Mouse (Mus musculus): ENCODE data around the gene Ppara. TPM values are rescaled to one million over a fixed set of nuclear protein-coding genes. Genes with fewer than 3 reads are reported as not detected.

The Ppara gene
- 3.3 TPM for polyA plus RNA-seq (2014; fragmentation: Illumina TruSeq; extraction: RNeasy Lipid Tissue Mini Kit (QIAGEN cat#74804); ENCODE audit: low read depth, low replicate concordance)

DNA sequence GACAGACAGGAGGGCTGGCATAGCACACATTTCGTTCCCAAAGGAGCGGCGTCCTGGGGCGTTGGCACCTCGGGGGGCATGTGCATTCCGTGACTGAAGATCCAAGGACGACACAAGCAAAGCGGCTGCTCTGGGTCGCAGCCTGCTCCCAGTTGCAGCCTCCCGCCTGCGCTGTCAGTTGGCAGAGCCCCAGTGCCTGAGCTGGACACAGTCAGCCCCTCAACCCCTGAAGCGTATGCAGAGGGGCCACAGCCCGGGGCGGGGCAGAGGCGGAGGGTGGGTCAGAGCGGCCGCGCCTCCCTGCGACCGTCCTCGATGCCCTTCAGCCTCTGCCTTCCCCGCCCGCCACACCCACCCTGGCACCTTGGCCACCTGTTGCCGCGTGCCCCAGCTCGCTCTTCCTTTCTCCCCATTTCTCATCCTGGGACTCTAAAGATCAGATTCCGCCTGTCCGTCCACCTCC is at the start of gene Ppara:
TSS of gene Ppara (plus strand) at position 413 of the 463 bp plus-strand sequence.

DNA sequence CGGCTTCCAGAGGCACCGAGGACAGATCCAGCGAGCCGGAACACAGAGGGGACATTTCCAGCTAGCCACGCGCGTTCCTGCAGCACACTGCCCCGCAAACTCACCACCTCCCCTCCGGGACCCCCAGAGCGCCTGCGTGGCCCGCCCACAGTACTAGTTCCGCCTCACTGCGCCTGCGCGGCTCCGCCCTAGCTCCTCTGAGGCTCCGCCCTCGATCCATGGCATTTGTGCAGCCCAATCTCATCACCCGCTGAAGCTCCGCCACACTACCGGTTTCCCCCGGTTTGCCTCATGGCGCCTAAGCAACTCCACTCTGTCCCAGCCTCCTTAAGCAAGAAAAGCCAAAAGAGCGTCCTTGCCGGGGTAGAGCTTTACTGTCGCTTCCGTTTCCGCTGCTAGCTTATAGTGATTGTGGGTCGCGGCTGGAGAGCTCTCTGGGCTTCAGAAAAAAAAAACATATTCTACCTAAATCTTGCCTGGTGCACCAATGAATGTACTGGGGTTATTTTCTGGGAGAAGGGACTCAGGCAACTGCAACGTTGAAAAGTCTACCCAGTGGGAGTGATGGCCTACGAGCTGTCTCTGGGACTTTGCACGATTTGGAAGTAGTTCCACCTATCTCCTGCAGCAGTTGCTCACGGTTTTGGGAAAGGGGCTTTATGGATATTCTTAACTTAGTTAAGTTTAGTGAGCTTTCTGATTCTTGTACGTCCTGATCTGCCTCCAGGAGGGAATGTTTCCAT is 76.9 kb downstream of the Ppara start, which contains the start of gene Cdpf1:
TSS of gene Cdpf1 (minus strand) at position 163 of the 743 bp plus-strand sequence.

DNA sequence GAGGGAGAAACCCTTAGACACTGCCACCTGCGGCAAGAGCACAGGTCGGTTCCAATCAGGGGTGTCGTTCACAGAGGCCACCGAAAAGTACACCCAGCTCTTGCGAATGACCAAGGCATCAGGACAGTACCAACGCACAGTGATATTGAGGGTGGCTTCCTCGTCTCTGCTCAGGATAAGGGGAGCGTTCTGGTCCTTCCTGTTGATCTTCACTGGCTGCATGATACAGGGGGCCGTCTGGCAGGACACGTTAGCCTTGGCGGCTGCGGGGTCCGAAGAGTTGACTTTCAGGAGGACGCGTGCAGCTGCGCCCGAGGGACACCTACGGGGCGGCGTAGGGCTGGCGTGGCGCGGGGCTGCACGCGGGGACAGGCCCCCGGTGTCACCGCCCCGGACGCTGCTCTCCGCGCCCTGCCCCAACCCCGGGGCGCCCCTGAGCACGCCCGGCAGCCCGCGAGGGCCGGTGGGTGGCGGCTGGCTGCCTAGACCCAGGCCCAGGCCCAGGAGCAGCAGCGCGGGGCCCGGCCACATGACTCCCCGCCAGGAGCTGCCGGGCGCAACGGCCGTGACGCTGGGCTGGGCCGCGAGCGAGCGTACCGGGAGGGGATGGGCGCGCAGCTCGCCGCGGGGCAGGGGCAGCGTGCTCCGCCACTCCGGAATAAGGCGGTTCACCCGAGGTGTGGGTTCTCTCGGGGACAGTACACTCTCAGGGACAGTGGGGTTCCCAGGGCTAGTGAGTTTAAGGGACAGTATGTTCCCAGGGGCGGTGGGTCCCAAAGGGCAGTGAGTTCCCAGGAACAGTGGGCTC is 86.6 kb downstream of the Ppara start, which contains the start of gene Pkdrej:
TSS of gene Pkdrej (minus strand) at position 532 of the 808 bp plus-strand sequence.

DNA sequence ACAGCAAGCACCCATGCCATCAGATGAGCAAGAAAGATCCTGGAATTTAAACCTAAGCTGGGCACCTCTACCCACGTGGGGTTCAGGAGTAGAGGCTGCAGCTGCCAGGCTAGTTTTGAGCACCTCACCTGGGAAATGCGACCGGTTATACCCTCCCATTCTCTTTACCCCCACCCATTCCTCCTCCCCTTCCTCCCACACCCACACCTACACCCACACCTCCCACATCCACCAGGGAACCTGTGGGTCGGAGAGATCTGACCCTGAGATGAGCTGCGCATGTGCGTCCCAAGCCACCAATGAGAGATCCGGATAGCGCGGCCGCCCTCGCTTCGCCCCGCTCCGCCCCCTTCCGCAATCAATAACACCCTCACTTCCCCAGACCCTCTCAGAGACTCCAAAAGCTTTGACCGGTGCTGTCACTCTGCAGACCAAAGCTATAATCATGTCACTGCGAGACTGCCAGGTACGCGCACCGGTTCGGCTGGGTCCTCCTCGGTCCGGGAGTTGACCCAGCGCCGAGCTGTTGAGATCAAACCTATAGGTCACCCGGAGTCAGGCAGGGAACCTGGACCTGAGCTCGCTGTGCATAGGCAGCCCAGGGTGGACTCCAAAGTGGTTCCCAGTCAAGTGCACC is 97.3 kb downstream of the Ppara start, which contains the start of gene Ttc38:
TSS of gene Ttc38 (plus strand) at position 353 of the 637 bp plus-strand sequence.

Other genes starting within 250 kb of the Ppara start
- gene 7530416G11Rik, start 231.8 kb upstream of the Ppara start, polyA plus RNA-seq (2014; fragmentation: Illumina TruSeq; extraction: RNeasy Lipid Tissue Mini Kit (QIAGEN cat#74804); ENCODE audit: low read depth, low replicate concordance) = not detected
- not detected for gene Wnt7b, start 152.5 kb upstream of the Ppara start, polyA plus RNA-seq (2014; fragmentation: Illumina TruSeq; extraction: RNeasy Lipid Tissue Mini Kit (QIAGEN cat#74804); ENCODE audit: low read depth, low replicate concordance)
- gene Cdpf1, start 76.7 kb downstream of the Ppara start, polyA plus RNA-seq (2014; fragmentation: Illumina TruSeq; extraction: RNeasy Lipid Tissue Mini Kit (QIAGEN cat#74804); ENCODE audit: low read depth, low replicate concordance) = 4.0 TPM
- gene Pkdrej, start 86.8 kb downstream of the Ppara start, polyA plus RNA-seq (2014; fragmentation: Illumina TruSeq; extraction: RNeasy Lipid Tissue Mini Kit (QIAGEN cat#74804); ENCODE audit: low read depth, low replicate concordance) = 0.63 TPM
- 16.7 TPM for gene Ttc38, start 97.3 kb downstream of the Ppara start, polyA plus RNA-seq (2014; fragmentation: Illumina TruSeq; extraction: RNeasy Lipid Tissue Mini Kit (QIAGEN cat#74804); ENCODE audit: low read depth, low replicate concordance)
- gene Gtse1, start 124.8 kb downstream of the Ppara start, polyA plus RNA-seq (2014; fragmentation: Illumina TruSeq; extraction: RNeasy Lipid Tissue Mini Kit (QIAGEN cat#74804); ENCODE audit: low read depth, low replicate concordance) = not detected
- 11.0 TPM for gene Trmu, start 144.3 kb downstream of the Ppara start, polyA plus RNA-seq (2014; fragmentation: Illumina TruSeq; extraction: RNeasy Lipid Tissue Mini Kit (QIAGEN cat#74804); ENCODE audit: low read depth, low replicate concordance)

Measured in sigmoid colon, adult 10 weeks (tissue).